Mouse (Mus musculus) embryonic facial prominence, embryonic 15.5 days (tissue): ENCODE measurements around the gene Tmem45b. TPM values are rescaled to one million over a fixed set of nuclear protein-coding genes. Genes with fewer than 3 reads are reported as not detected.
"Not testable (repeated sequence)": the region's sequence is repeated elsewhere in the genome, so short reads cannot be mapped to it uniquely, and the experiment has no call there.

Experiments
- ATAC-seq: fragments of 200-750 bp; cut with Nextera tagmentation; 2 replicates; pipeline ENCODE4 v1.8.0; 2017; ENCODE audit warnings: low read depth, moderate TSS enrichment; ENCODE audit not compliant: insufficient number of reproducible peaks, low FRiP score, low TSS enrichment
- H3K27ac ChIP-seq: fragments of 300-500 bp; sonication (generic); replicated peaks from 2 replicates; pipeline ENCODE4 v1.5.1; 2015; ENCODE audit warnings: mild to moderate bottlenecking, inconsistent platforms
- H3K27me3 ChIP-seq: fragments of 300-500 bp; sonication (generic); 2 replicates; pipeline ENCODE4 v1.6.1; 2015; ENCODE audit warnings: inconsistent platforms
- H3K36me3 ChIP-seq: fragments of 300-500 bp; sonication (generic); 2 replicates; pipeline ENCODE4 v1.6.1; 2015; ENCODE audit warnings: mild to moderate bottlenecking, inconsistent platforms
- H3K4me1 ChIP-seq: fragments of 300-500 bp; sonication (generic); 2 replicates; pipeline ENCODE4 v1.6.1; 2015; ENCODE audit warnings: inconsistent platforms
- H3K4me2 ChIP-seq: fragments of 300-500 bp; sonication (generic); replicated peaks from 2 replicates; pipeline ENCODE4 v1.6.1; 2015; ENCODE audit warnings: mild to moderate bottlenecking, inconsistent platforms
- H3K4me3 ChIP-seq: fragments of 300-500 bp; sonication (generic); replicated peaks from 2 replicates; pipeline ENCODE4 v1.5.1; 2015; ENCODE audit warnings: mild to moderate bottlenecking, inconsistent platforms
- H3K9ac ChIP-seq: fragments of 300-500 bp; sonication (generic); 2 replicates; pipeline ENCODE4 v1.6.1; 2015; ENCODE audit warnings: inconsistent platforms
- H3K9me3 ChIP-seq: fragments of 300-500 bp; sonication (generic); replicated peaks from 2 replicates; pipeline ENCODE4 v1.6.1; 2016; ENCODE audit warnings: inconsistent platforms
- WGBS: fragments of 180-500 bp; shearing (Covaris S2); methylation state at CpG from one replicate; pipeline ENCODE4 v1.1.7; 2015; 5-methylcytosine and 5-hydroxymethylcytosine counted together
- polyA plus RNA-seq: library from polyadenylated mRNA; unstranded; fragments of >200 nt; fragmentation: Nextera tagmentation; extraction: Ambion mirVana; gene quantifications from 2 replicates; pipeline ENCODE4 v1.2.1, GENCODE M21; 2015

Tmem45b gene
- 3.4 and 3.9 TPM in 2 replicates for polyA plus RNA-seq

DNA sequence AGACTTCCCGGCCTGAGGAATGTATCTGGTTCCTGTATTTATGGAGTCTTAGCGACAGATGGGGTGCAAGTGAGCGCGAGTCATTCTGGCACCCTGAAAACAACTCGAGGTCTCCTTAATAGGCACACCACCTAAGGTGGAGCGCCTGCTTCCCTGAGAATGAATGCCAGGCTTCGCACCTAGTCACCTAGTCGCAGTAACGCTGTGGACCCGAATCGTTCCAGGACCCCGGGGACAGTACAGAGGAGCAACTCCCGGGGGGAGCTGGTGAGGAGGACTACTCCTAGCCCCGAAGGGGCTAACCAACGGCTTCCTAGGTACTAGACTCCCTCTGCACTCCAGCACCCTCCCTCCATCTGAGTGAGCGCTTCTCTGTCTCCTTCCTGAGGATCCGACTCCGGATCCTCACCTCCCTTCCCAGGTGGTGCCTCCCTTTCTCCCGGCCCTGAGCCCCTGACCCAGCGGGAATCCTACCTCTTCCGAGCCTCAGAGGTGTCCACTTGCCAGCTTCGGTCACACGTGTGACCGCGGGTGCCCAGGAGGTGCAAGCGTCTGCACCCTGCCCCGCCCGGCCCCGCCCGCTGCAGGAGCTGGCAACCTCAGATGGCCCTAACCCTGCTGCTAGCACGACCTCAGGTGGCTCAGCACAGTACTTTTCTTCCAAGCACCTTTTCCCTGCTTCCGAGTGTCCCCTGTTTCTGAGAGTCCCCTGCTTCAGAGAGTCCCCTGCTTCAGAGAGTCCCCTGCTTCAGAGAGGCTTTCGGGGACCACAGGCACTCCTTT lies at the start of gene Tmem45b:
Gene Tmem45b, minus strand, starts transcription at position 771 of the 783 bp plus-strand sequence.
- Histone ChIP-seq H3K36me3 (no peaks in the 10 kb centered on the region), H3K27ac (no peak within 1 kb of the TSS), H3K4me1 (0 out of 2 replicates have a peak, but pooled peaks cover 6% of the 10 kb centered on the region), H3K9ac (no peak within 1 kb of the TSS), H3K27me3 (peaks cover 37% of the 10 kb centered on the region), H3K4me3 (peak within 1 kb of the TSS; percentile 8; the same call in 1 of the 2 replicates), H3K4me2 (peak within 1 kb of the TSS; percentile 41), H3K9me3 (no peaks in the 10 kb centered on the region)
- WGBS, result 7% methylated on average over 33 of the region's 33 CpGs
- ATAC-seq, result no peak

DNA sequence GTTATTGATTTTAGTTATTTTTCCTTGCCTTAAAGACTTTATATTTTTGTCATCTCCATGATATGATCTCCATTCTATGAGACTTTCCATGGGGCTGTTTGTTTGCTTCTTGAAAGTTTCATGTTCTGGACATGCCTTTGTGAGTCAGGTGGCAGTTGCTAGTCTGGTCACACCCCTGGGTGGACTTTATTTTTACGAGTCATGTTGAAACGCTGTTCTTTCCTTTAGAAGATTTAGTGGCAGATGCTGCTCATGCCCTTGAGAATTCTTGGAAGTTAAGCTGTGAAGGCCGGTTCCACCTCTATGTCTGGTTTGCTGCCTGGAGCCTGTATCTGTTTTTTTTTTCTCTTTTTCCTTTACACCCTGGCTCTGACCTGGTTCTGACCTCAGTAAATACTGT lies 43.9 kb upstream of the Tmem45b start:
- 64% methylated on average over 3 of the region's 3 CpGs for WGBS
- Histone ChIP-seq H3K4me2 (no peak overlapping the region), H3K36me3 (no peaks in the 10 kb centered on the region), H3K9ac (no peak overlapping the region), H3K27me3 (no peaks in the 10 kb centered on the region), H3K9me3 (no peaks in the 10 kb centered on the region), H3K4me1 (no peaks in the 10 kb centered on the region), H3K4me3 (no peak overlapping the region), H3K27ac (no peak overlapping the region)
- ATAC-seq, result no peak

DNA sequence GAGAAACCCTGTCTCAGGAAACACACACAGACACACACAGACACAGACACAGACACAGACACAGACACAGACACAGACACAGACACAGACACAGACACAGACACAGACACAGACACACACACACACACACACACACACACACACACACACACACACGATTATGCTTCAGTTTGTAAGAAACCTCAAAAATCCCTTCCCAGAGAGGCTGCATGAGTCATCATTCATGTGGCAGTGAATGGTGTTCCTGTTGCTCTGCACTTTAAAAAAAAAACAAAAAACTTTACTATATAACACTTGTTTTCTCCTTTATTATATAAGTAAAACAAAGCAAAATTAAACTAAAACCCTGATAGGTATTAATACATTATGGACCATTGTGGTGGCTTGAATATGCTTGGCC lies 37.0 kb upstream of the Tmem45b start:
- not testable (repeated sequence) for H3K4me1 ChIP-seq, H3K9me3 ChIP-seq, H3K4me2 ChIP-seq, H3K27ac ChIP-seq, ATAC-seq, H3K4me3 ChIP-seq, H3K36me3 ChIP-seq, H3K27me3 ChIP-seq, H3K9ac ChIP-seq
- 67% methylated on average over 1 of the region's 1 CpGs for WGBS

DNA sequence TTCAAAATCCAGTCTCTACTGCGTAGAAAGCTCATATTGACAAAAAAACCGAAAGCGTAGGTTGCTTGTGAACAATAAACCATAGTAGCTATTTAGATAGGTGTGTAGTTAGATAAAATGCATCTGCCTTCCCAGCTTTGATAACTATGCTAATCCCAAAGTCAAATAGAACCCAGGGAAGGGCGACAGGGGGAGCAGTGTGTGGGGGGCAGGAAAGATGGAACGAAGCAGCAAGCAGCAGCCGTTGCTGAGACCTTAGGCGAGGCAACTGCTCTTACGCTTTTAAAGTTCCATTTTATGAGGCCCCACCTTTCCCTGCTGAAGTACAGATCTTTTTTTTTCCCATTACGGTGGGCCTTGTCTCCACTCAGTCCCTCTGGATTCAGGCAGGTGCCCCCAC lies 1.1 kb downstream of the Tmem45b start:
- Histone ChIP-seq H3K4me3 (no peak overlapping the region), H3K27me3 (peaks cover 37% of the 10 kb centered on the region), H3K4me1 (0 out of 2 replicates have a peak, but pooled peaks cover 6% of the 10 kb centered on the region), H3K9me3 (no peaks in the 10 kb centered on the region), H3K9ac (no peak overlapping the region), H3K36me3 (no peaks in the 10 kb centered on the region), H3K4me2 (no peak overlapping the region), H3K27ac (no peak overlapping the region)
- ATAC-seq, result no peak
- WGBS, result 49% methylated on average over 9 of the region's 9 CpGs

DNA sequence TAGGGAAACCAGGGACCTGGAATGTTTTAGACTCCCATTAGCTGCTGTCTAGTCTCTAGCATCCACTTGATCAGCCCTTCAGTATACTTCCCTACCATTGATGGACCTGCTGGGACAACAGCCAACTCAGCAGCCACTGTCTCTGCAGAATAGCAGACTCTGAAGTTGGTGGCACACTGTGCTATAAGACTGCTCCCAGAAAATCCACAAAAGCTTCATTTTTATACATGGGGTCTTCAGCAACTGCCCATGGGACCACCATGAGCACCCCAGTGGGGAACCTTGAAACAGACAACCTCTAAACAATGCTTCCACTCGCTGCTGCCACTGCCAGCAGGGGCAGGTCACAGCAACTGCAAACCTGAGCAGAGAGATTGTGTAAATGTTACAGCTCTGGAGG lies 9.9 kb downstream of the Tmem45b start:
- Histone ChIP-seq H3K4me1 (no peaks in the 10 kb centered on the region), H3K9me3 (no peaks in the 10 kb centered on the region), H3K4me3 (no peak overlapping the region), H3K9ac (no peak overlapping the region), H3K4me2 (no peak overlapping the region), H3K36me3 (no peaks in the 10 kb centered on the region), H3K27ac (no peak overlapping the region), H3K27me3 (no peaks in the 10 kb centered on the region)
- no peak for ATAC-seq
- WGBS, result 66% methylated on average over 1 of the region's 1 CpGs

DNA sequence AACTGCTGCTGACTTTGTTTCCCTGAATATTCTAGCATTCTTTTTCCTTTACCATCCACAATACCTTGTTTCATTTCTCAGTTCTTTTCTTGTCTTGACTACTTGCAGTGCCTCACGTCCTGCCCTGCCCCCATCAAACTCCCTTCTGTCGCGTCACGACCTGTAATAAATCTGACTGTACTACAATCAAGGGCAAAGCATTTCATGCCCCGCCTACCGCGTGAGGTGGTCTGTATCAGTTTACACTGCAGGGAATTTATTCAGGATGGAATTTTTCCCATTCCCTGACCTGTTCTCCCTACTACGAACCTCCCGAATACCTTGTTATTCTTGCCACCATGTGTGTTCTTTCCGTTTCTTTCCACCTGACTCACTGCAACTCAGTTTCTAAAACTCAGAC lies 12.1 kb downstream of the Tmem45b start:
- Histone ChIP-seq H3K9me3 (no peaks in the 10 kb centered on the region), H3K27me3 (no peaks in the 10 kb centered on the region), H3K27ac (no peak overlapping the region), H3K36me3 (no peaks in the 10 kb centered on the region), H3K4me3 (no peak overlapping the region), H3K4me1 (no peaks in the 10 kb centered on the region), H3K9ac (no peak overlapping the region), H3K4me2 (no peak overlapping the region)
- no peak for ATAC-seq
- 43% methylated on average over 10 of the region's 10 CpGs for WGBS

DNA sequence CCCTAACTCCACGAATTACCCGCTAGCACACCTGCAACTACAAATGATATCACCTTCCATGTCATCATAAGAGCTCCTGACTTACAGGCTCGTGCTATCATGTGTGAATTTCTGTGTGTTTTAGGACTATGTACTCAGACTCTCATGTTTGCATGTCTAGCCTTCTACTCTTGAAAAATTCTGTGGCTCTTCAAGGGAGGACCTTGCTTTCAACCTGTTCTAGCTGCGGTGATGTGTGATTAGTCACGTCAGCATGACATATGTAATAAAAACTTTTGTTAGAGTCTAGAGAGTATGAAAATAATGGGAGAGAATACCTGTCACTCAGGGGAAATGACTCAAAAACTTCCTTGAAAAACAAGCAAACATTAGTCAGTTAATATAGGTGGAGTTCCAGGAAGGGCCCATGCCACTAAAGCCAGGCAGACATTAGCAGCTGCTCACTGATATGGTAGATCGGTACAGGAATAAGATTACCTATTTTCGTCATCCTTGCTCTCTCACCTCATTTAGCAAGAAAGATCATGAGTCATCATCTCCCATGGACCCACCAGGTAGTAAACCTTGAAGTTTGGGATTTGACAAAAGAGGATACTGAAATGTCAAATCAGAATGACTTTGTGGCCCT lies 15.0 kb downstream of the Tmem45b start:
- no peak overlapping the region for H3K27ac ChIP-seq
- H3K36me3 ChIP-seq, result no peaks in the 10 kb centered on the region
- H3K27me3 ChIP-seq, result no peaks in the 10 kb centered on the region
- no peaks in the 10 kb centered on the region for H3K4me1 ChIP-seq
- no peak overlapping the region for H3K4me3 ChIP-seq
- no peak overlapping the region for H3K9ac ChIP-seq
- H3K9me3 ChIP-seq, result no peaks in the 10 kb centered on the region
- WGBS, result 87% methylated on average over 7 of the region's 7 CpGs
- ATAC-seq, result no peak
- H3K4me2 ChIP-seq, result no peak overlapping the region

DNA sequence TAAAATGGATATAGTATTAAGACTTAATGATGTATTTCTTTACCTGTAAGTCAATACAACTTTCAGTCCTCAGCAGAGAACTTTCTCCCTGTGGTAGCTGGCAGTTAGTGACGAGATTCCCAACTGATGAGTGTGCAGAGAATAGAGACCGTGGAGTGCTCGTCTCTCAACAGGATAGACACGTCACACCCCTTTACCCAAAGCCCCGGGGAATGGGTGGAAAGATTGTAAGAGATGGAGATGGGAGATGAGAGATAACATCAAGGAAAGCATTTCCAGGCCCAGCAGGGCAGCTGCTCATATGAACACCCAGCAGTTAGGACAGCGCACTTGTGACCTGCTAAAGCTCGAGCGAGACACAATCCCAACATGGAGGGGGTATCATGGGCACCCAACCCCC lies 20.0 kb downstream of the Tmem45b start:
- 57% methylated on average over 8 of the region's 8 CpGs for WGBS

DNA sequence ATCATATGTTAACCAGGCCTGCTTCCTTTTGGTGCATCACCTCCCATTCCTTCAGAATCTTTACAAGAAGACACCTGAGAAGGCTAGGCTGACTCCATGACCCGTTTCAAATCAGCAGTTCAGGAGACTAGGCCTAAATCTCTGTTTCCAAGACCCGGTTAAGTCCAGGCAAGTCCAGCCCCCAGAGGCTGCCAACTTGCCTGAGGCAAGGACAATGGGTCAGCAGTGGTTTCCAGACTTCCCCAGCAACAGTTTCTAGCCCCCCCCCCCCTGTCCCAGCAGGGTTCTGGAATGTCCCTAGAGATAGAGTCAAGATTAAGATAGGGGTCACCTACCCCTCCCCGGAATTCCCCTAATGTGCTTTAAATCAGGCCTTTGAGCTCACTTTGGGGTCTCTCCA lies 22.8 kb downstream of the Tmem45b start:
- H3K27me3 ChIP-seq, result no peaks in the 10 kb centered on the region
- no peaks in the 10 kb centered on the region for H3K4me1 ChIP-seq
- H3K4me3 ChIP-seq, result no peak overlapping the region
- ATAC-seq, result no peak
- H3K9me3 ChIP-seq, result no peaks in the 10 kb centered on the region
- H3K4me2 ChIP-seq, result no peak overlapping the region
- 71% methylated on average over 3 of the region's 3 CpGs for WGBS
- H3K27ac ChIP-seq, result no peak overlapping the region
- no peaks in the 10 kb centered on the region for H3K36me3 ChIP-seq
- no peak overlapping the region for H3K9ac ChIP-seq

More for the DNA sequence above, 20.0 kb downstream of the Tmem45b start:
- H3K36me3 ChIP-seq, result no peaks in the 10 kb centered on the region
- H3K4me2 ChIP-seq, result no peak overlapping the region
- H3K9me3 ChIP-seq, result no peaks in the 10 kb centered on the region
- no peak overlapping the region for H3K4me3 ChIP-seq
- no peaks in the 10 kb centered on the region for H3K27me3 ChIP-seq
- no peak for ATAC-seq
- no peaks in the 10 kb centered on the region for H3K4me1 ChIP-seq
- no peak overlapping the region for H3K9ac ChIP-seq
- H3K27ac ChIP-seq, result no peak overlapping the region

DNA sequence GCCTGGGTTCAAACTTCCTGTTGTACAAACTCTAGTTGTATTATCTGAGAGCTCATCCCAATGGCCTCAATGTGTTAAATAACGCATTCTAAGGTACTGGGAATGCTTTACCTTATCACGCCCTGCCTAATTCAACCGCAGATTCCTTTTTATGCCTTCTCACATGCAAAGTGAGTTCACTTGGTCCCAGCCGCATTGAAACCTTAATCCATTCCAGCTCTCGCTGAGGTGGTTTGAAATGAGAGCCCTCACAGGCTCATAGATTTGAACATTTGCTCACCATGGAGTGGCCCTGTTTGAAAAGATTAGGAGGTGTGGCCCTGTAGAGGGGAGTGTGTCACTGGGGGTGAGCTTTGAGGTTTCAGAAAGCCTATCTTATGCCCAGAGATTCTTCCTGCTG lies 23.9 kb downstream of the Tmem45b start:
- H3K4me1 ChIP-seq, result no peaks in the 10 kb centered on the region
- ATAC-seq, result no peak
- no peak overlapping the region for H3K4me3 ChIP-seq
- H3K4me2 ChIP-seq, result no peak overlapping the region
- 78% methylated on average over 5 of the region's 5 CpGs for WGBS
- H3K9ac ChIP-seq, result no peak overlapping the region
- H3K27ac ChIP-seq, result no peak overlapping the region
- no peaks in the 10 kb centered on the region for H3K36me3 ChIP-seq
- H3K27me3 ChIP-seq, result no peaks in the 10 kb centered on the region
- no peaks in the 10 kb centered on the region for H3K9me3 ChIP-seq

DNA sequence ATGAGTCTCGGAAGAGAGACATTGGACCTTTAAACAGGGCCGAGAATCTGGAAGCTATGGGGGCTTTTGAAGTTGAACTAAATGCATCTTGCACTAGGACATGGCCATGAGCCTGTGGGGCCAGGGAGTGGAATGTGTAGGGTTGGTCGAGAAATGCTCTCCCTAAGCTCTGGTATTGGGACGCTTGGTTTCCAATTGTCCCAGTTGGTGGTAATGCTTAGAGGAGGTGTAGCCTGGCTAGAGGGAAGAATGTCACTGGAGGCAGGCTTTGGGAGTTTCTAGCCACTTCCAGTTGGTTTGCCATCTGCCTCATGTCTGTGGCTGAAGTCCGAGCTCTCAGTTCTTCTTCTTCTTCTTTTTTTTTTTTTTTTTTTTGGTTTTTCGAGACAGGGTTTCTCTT lies 24.9 kb downstream of the Tmem45b start:
- Histone ChIP-seq H3K27ac (no peak overlapping the region), H3K36me3 (no peaks in the 10 kb centered on the region), H3K9me3 (no peaks in the 10 kb centered on the region), H3K4me3 (no peak overlapping the region), H3K4me1 (no peaks in the 10 kb centered on the region), H3K9ac (no peak overlapping the region), H3K27me3 (no peaks in the 10 kb centered on the region), H3K4me2 (no peak overlapping the region)
- ATAC-seq, result no peak
- 77% methylated on average over 5 of the region's 6 CpGs for WGBS

DNA sequence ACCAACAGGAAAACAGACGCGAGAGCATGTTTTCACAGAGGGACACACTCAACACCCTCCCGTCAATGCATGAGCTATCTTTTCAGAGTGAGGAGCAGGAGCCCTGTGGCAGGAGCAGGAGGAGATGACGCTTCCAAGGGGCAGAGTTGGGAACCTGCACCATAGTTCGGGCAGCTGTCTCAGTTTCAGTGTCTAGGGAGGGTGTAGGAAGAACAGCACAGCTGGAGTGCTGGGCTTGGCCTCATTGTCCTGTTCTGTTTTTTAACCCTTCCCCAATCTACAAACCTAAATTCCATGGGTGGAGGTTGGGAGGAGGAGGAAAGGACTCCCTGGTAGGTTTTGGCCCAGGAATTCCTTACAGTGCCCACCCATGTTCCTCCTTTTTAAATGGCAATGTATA lies 25.4 kb downstream of the Tmem45b start:
- H3K9ac ChIP-seq, result no peak overlapping the region

More for the DNA sequence above, 25.4 kb downstream of the Tmem45b start:
- Histone ChIP-seq H3K9me3 (no peaks in the 10 kb centered on the region), H3K4me2 (no peak overlapping the region), H3K4me3 (no peak overlapping the region), H3K27ac (no peak overlapping the region), H3K27me3 (no peaks in the 10 kb centered on the region), H3K36me3 (no peaks in the 10 kb centered on the region), H3K4me1 (no peaks in the 10 kb centered on the region)
- no peak for ATAC-seq
- WGBS, result 63% methylated on average over 5 of the region's 5 CpGs
